Mouse (Mus musculus): Measurements from ENCODE around the gene Rbms3.

Gene Rbms3

GRCm38 (mm10) chr9:116639597-116640301 is 990.0 kb downstream of the Rbms3 start:
- DNase-seq (ENCODE audit: low read depth) = no peak

DNA sequence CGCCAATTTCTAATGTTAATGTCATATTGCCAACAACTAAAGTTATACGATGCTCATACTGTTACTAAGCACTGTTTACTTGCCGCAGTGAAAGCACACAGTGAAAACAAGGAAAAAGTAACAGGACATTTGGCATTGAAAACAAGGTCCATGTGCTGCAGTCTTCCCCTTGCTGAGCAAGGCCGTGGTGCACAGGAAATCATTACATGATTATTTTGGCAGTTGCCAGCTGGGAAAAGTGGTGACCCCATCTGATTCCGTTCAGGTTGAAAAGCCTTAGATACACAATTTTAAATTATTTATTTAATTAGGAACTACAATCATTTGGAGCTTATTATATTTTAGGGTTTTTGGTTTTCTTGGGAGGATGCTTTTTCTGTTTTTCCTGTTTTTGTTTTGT is 995.9 kb downstream of the Rbms3 start:
- DNase-seq (ENCODE audit: low read depth) = no peak

DNA sequence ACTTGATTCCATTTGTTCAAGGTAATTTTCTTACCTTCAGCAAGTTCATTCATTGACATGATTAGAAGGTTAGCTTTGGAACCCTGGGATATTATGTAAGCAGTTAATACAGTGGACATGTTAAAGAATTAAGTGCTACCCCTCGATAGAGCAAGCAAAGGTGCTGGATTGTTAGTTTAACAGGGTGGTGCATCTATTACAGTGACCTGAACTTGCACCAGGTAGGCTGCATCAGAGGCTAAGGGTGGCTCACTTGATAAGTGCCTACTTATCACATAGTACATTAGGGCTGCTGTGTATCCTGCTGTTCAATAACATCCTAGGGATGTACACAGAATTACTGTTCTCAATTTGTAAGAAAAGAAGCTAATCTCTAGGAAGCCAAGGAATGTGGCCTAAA is 996.6 kb downstream of the Rbms3 start:
- no peak for DNase-seq (ENCODE audit: low read depth)

GRCm38 (mm10) chr9:116631816-116632215 is 997.9 kb downstream of the Rbms3 start:
- DNase-seq (ENCODE audit: low read depth) = no peak

DNA sequence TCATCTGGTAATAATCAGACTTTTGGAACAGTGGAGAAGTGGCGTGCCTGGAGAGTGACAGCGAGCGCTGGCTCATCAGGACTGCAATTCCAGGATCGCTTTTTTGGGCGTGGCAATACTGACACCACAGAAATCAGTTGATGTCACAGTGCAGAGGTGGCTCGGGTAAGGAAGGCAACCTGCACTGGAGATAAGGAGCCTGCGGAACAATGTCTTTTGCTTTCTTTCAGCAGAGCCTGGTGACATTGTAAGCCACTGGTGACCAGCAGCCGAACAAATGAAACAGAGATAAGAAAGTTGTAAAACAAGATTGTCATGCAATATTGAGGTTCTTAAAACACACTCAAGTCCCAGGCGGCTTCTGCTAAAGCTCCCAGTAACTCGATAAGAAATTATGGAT is 998.9 kb downstream of the Rbms3 start:
- DNase-seq (ENCODE audit: low read depth) = no peak

- DNase-seq (ENCODE audit: low read depth) = no peak
These were observed 1009.3 kb downstream of the Rbms3 start for GRCm38 (mm10) chr9:116620434-116620833.

GRCm38 (mm10) chr9:116618886-116619285 is 1010.8 kb downstream of the Rbms3 start:
- no peak for DNase-seq (ENCODE audit: low read depth)

- no peak for DNase-seq (ENCODE audit: low read depth)
These were observed 1016.4 kb downstream of the Rbms3 start for GRCm38 (mm10) chr9:116613276-116613675.

DNA sequence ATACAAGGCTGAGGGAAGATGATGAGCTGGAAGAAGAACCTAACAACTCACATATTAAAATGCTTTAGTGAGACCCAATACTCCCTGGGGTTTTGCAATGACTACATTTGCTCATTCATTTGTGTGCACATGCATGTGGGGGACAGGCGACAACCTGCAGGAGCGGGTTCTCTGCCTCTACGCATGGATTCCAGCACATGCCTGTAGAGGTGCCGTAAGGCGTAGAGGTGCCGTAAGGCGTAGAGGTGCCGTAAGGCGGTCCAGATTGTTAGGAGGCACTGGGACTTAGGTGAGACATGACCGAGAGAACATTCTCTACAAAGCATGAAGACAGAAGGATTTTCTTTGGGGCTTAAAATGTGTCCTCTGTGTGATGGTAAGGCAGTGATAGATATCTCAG is 1033.7 kb downstream of the Rbms3 start:
- DNase-seq (ENCODE audit: low read depth) = no peak

DNA sequence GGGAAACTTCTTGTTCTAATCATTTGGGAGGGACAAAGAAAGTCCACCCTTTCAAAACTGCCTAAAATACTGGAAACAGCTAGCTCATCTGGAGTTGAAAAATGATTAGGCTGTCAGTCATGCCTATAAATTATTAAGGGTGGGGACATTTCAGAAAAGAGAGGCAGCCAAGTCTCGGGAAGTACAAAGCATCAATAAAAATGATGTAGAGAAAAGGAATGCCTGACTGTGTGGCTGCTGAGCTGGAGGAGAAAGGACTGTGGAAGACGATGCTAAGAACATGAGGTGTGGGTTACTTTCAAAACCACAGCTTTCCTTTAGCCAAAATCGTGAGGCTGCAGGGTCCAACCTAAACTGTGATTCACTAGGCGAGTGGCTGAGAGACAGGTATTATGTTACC is 1037.2 kb downstream of the Rbms3 start:
- DNase-seq (ENCODE audit: low read depth) = no peak

DNA sequence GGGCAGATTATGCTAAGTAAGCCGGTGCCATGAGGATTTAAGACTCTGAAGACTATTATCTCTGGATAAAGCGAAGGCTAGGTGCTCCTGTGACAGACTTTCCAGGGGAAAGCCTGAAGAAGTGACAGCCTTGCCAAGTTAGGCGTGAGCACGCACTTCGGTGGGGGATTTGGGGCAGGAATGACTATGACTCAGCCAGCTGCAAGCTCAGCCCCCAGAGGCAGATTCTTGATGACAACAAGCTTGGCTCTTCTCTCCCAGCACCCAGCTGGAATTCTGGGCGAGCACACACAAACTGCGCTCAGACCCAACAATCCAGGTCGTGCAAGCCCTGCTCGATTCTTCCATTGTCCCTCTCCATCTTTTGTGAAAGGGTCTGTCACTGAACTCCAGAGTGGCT is 1038.6 kb downstream of the Rbms3 start:
- no peak for DNase-seq (ENCODE audit: low read depth)

GRCm38 (mm10) chr9:116569680-116570079 is 1060.0 kb downstream of the Rbms3 start:
- DNase-seq (ENCODE audit: low read depth) = no peak

GRCm38 (mm10) chr9:116566711-116567110 is 1063.0 kb downstream of the Rbms3 start:
- DNase-seq (ENCODE audit: low read depth) = no peak

GRCm38 (mm10) chr9:116557781-116558180 is 1071.9 kb downstream of the Rbms3 start:
- no peak for DNase-seq (ENCODE audit: low read depth)

- no peak for DNase-seq (ENCODE audit: low read depth)
These were observed 1073.1 kb downstream of the Rbms3 start for GRCm38 (mm10) chr9:116556641-116557040.

- no peak for DNase-seq (ENCODE audit: low read depth)
These were observed 1076.5 kb downstream of the Rbms3 start for GRCm38 (mm10) chr9:116553181-116553580.

GRCm38 (mm10) chr9:116546156-116546555 is 1083.6 kb downstream of the Rbms3 start:
- no peak for DNase-seq (ENCODE audit: low read depth)

GRCm38 (mm10) chr9:116542793-116543192 is 1086.9 kb downstream of the Rbms3 start:
- no peak for DNase-seq (ENCODE audit: low read depth)

- no peak for DNase-seq (ENCODE audit: low read depth)
These were observed 1087.7 kb downstream of the Rbms3 start for GRCm38 (mm10) chr9:116541976-116542375.

DNA sequence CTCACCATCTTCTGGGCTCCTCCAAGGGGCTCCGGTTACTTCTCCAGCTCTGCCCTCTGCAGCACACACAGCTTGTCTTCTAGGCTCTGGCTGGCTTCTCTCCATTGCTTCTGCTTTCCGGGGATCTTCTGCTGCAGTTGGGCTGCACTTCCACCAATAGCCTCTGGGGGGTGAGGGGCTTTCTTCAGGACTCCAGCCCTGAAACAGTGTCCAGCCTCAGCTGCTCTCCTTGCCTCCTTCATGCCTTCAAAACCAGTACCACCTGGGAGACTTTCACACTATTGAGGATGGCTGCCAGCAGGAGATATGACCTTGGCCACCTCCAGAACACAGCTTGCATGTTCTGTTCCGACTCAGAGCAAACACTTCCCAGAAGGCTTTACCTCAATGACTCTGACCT is 1094.0 kb downstream of the Rbms3 start:
- no peak for DNase-seq (ENCODE audit: low read depth)

DNA sequence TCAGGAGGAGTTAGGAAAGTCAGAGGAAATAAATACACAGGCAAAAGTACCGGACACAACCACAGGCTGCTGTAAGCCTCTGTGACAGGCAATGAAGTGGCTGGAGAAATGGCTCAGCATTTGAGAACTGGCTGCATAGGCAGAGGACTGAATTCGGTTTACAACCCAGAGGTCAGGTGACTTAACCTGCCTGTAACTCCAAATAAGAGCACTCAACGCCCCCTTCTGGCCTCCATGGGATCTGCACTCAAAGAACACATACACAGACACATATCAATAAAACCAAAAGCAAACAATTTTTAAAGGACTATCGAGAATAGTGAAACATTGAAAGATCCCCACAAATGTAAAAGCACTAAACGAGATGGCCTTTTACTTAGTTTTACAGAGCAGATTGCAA is 1096.3 kb downstream of the Rbms3 start:
- DNase-seq (ENCODE audit: low read depth) = no peak

DNA sequence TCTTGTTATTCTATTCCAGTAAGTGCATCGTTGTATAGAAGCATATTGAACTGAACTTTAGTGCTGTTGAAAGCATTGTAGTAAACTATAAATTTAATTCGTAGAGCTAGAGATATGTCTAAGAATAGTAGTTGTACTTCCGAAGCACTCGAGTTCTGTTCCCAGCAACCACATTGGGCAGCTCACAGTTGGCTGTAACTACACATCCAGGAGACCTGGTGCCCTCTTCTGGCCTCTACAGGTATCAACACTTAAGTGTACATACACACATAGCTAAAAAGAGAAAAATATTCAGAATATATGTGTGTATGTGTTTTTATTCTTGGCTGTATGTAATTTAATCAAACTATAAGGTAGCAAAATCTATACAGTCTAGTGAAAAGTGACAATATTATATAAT is 1098.6 kb downstream of the Rbms3 start:
- no peak for DNase-seq (ENCODE audit: low read depth)

- DNase-seq (ENCODE audit: low read depth) = no peak
These were observed 1105.3 kb downstream of the Rbms3 start for GRCm38 (mm10) chr9:116524386-116524785.
